Mouse (Mus musculus): Measurements from ENCODE around the gene Nos3. TPM values are rescaled to one million over a fixed set of nuclear protein-coding genes. Genes with fewer than 3 reads are reported as not detected.

Nos3 gene
- polyA plus RNA-seq, 1 experiment, result 11.1 TPM

DNA sequence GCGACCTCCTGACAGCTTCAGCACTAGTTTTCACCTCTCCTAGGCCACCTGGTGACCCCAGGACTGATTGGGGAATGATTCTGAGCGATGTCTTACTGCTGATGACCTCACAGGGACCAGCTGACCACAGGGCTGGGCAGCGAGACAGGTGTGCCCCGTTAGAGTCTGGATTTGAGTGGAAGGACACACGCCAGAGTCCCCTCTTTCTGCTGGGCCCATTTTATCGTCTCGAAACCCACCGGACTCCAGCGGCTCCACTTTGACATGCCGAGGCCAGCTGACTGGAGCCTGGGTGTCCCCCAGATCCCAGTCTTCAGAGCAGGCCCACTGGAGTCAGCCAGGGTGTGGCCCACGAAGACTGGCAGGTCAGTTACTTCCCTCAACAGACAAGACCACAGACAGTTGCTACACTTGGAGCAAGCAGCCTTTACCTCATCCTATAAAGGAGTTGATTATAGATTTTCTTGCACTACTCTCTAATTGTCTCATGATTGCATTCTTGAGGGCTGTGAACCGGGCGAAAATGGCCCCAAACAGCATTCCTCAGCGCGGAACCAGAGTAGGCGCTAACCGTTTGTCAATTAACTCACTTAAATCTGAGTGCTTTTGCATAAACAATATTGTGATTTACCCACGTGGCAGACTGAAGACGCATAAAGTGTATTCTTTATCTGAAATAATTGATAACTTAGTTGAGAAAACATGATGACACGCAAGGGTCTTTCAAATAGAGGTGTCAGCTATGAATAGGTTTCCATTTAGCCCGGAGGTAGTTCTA, 59.6 kb downstream of the Nos3 start:
- DNase-seq (ENCODE audit: low read depth), result peak; percentile 22
- no peak for TF ChIP-seq CTCF (IDR thresholded peaks at IDR 0.05; ENCODE audit: borderline replicate concordance, extremely low read depth, insufficient read depth, insufficient read length)
- no peak for TF ChIP-seq POLR2A (IDR thresholded peaks at IDR 0.05; ENCODE audit: borderline replicate concordance, extremely low read depth, insufficient read depth, insufficient read length, poor library complexity, severe bottlenecking)

DNA sequence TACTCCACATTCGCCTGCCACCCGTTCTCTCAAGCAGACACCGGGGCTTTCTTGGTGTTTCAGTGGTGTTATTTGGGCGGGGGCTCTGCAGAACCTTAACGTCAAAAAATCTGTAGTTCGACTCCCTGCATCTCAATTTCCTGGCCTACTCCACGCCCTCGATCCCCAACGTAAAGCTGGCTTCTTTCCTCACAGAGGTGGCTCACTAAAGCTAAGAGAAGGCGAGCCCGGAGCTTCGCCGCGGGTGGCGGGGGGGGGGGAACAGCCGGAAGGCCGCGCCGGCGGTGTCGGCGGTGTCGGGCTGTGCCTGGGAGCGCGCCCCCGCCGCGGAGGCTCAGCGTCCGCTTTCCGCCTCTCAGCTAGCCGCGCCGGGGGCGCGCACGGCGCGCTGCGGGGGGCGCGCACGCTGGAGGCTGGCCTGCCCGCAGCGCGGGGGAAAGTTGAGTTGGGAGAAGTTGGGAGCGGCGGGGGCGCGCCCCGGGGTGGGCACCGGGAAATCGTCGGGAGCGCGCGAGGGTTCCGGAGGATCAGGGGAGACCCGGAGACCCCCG, 60.3 kb downstream of the Nos3 start:
- TF ChIP-seq CTCF (IDR thresholded peaks at IDR 0.05; ENCODE audit: borderline replicate concordance, extremely low read depth, insufficient read depth, insufficient read length), result no peak
- TF ChIP-seq POLR2A (IDR thresholded peaks at IDR 0.05; ENCODE audit: borderline replicate concordance, extremely low read depth, insufficient read depth, insufficient read length, poor library complexity, severe bottlenecking), result peak; percentile 66; the same call in 1 of the 2 replicates
- peak; percentile 91 for DNase-seq (ENCODE audit: low read depth)

DNA sequence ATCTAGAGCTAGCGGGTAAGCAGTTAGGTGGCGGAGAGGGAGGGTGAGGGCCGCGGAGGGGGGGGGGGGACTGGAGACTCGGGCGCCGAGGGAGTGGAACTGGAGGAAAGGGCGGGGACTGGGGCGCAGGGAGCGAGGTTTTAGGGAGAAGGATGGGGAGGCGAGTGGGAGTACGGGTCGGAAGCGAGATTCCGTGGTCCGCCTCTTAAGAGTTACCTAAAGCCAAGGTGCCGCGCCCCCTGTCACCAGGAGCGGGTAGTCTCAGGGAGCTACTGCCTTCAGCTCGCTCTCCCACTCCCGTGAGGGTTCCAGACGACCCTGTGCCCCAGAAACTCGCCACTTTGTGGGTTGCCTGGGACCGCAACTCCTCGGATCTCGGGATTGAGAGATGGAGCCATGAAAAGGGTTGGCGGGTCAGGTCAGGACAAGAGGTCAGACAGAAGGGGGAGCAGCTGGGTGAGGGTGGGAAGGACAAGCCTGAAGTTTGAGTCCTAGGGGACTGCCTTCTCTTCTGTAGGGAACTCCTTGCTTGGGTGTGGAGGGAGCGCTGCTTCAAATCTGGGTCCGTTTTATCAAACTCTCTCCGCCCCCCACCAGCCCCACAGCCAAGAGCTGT, 60.9 kb downstream of the Nos3 start:
- DNase-seq (ENCODE audit: low read depth), result peak; percentile 59
- TF ChIP-seq CTCF (IDR thresholded peaks at IDR 0.05; ENCODE audit: borderline replicate concordance, extremely low read depth, insufficient read depth, insufficient read length) (0 out of 2 replicates have a peak, but pooled peaks have one; percentile 15), POLR2A (IDR thresholded peaks at IDR 0.05; ENCODE audit: borderline replicate concordance, extremely low read depth, insufficient read depth, insufficient read length, poor library complexity, severe bottlenecking) (no peak)

DNA sequence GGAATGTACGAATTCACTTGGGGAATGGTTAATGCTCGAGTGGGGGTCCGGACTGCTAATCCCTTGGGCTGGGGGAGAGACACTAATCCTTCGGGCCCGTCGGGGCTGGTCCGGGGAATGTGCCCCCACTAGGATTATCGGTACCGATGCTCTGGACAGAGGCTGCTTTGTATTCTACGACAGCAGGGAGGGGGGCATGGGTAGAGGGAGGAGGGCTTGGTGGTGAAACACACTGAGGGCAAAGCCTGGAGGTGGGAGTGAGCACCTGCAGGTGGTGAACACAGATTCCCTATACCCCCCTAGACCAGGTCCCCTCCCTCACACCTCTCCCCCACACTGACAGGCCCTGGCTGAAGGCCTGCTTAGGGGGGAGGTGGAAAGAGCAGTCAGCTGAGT, 61.4 kb downstream of the Nos3 start:
- DNase-seq (ENCODE audit: low read depth), result peak; percentile 58
- TF ChIP-seq CTCF (IDR thresholded peaks at IDR 0.05; ENCODE audit: borderline replicate concordance, extremely low read depth, insufficient read depth, insufficient read length), result no peak
- TF ChIP-seq POLR2A (IDR thresholded peaks at IDR 0.05; ENCODE audit: borderline replicate concordance, extremely low read depth, insufficient read depth, insufficient read length, poor library complexity, severe bottlenecking), result no peak

DNA sequence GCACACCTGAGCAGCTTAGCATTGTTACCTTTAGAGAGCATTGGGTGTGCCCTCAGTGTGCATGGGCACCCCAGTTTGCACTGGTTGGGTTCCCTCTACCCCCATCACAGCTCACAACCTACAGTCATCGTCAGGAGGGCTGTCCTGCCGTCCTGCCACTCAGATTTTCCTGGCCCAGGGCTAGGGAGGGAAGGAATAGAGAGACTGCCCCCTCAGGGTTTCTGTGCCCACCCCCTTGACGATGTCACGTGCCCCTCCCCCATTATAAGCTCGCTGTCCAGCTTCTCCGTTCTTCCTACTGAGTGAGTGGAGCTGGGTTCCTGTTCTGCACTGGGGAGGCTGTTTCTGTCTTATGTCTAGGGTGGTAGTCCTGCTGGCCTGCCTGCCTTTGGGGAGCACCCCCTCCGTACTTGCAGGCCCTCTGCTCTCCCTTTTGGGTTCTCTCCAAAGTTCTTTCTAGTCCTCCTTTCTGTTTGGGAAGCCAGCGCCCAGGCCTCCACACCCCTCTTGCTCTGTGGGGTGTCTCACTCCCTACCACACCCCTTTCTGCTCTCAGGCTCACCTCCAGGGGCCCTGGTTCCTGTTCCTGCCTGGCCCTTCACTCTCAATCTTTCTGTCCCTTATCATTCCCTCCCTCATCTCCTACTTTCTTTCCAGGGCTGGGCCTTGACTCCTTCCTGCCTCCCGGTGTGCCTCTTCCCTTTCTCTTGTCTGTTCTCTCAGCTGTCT, 62.1 kb downstream of the Nos3 start:
- DNase-seq (ENCODE audit: low read depth), result no peak
- no peak for TF ChIP-seq POLR2A (IDR thresholded peaks at IDR 0.05; ENCODE audit: borderline replicate concordance, extremely low read depth, insufficient read depth, insufficient read length, poor library complexity, severe bottlenecking)
- no peak for TF ChIP-seq CTCF (IDR thresholded peaks at IDR 0.05; ENCODE audit: borderline replicate concordance, extremely low read depth, insufficient read depth, insufficient read length)

DNA sequence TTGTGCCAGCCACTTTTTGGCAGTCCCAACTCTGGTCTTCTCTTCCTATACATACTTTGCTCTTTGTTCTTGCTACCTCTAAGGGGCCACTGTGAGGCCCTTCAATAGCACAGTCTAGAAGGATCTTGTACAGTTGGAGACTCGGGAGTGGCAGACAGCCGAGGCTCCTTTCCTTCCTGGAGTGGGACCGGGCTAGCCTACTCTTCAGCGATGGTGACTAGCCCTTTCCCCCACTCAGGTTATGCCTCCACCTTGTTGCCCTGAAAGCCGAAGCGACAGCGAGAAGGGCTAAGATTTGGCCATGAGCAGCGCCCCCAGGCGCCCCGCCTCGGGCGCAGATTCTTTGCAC, 62.6 kb downstream of the Nos3 start:
- no peak for DNase-seq (ENCODE audit: low read depth)
- no peak for TF ChIP-seq CTCF (IDR thresholded peaks at IDR 0.05; ENCODE audit: borderline replicate concordance, extremely low read depth, insufficient read depth, insufficient read length)
- no peak for TF ChIP-seq POLR2A (IDR thresholded peaks at IDR 0.05; ENCODE audit: borderline replicate concordance, extremely low read depth, insufficient read depth, insufficient read length, poor library complexity, severe bottlenecking)

DNA sequence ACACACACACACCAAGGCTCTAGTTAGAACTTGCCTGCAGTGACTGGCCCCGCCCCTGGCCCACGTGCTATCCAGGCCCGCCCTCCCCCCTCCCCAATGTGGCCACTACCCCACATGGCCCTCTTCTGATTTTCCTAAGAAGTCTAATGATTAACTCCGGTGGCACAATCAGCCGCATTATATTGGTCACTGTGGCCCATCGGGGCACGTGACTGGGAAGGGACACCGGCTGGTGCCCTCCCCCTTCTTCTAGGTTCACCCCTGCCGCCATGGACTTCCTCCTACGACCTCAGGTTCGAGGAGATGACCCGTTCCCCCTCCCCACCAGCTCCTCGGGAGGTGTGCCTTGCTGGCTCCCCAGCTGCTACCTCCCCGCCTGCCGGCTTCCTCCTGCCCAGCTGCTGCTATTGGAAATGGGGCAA, 63.4 kb downstream of the Nos3 start:
- DNase-seq (ENCODE audit: low read depth), result peak; percentile 33
- TF ChIP-seq POLR2A (IDR thresholded peaks at IDR 0.05; ENCODE audit: borderline replicate concordance, extremely low read depth, insufficient read depth, insufficient read length, poor library complexity, severe bottlenecking), result no peak
- no peak for TF ChIP-seq CTCF (IDR thresholded peaks at IDR 0.05; ENCODE audit: borderline replicate concordance, extremely low read depth, insufficient read depth, insufficient read length)

DNA sequence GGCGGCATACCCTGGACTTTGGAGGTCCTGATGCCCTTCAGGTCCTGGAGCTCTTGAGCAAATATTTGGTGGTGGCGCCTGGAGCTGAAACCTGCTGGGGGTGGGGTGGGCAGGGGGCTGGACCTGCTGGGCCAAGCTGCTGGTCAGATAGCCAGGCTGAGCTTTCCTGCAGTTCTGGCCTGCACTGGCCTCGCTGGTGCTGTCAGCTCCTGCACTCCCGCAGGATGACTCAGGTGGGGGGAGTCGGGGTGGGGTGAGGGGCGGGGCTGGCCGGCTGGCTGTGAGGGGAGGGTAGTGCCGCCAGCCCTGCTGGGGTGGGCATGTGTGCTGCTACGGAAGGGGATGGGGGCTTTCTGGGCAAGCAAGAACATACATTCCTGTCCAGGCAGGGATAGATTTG, 64.0 kb downstream of the Nos3 start:
- no peak for DNase-seq (ENCODE audit: low read depth)
- TF ChIP-seq POLR2A (IDR thresholded peaks at IDR 0.05; ENCODE audit: borderline replicate concordance, extremely low read depth, insufficient read depth, insufficient read length, poor library complexity, severe bottlenecking) (no peak), CTCF (IDR thresholded peaks at IDR 0.05; ENCODE audit: borderline replicate concordance, extremely low read depth, insufficient read depth, insufficient read length) (no peak)

DNA sequence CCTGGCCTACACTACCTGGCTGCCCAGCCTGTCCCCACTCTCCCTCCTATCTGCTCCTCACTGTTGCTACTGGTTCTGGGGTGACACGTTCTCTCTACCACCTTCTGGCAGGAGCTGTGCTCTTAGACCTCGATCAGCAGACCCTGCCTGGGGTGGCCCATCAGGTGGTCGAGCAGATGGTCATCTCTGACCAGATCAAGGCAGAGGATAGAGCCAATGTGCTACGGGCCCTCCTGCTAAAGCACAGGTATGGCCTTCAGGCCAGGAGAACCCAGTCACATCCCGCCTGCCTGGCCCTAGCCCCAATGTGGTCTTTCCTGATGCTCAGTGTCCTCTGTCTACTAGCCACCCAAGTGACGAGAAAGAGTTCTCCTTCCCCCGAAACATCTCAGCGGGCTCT, 69.4 kb downstream of the Nos3 start:
- no peak for DNase-seq (ENCODE audit: low read depth)
- no peak for TF ChIP-seq POLR2A (IDR thresholded peaks at IDR 0.05; ENCODE audit: borderline replicate concordance, extremely low read depth, insufficient read depth, insufficient read length, poor library complexity, severe bottlenecking)
- TF ChIP-seq CTCF (IDR thresholded peaks at IDR 0.05; ENCODE audit: borderline replicate concordance, extremely low read depth, insufficient read depth, insufficient read length), result no peak

Other genes with a start within 250 kb of the Nos3 start
- gene Nupl2, start 199.8 kb upstream of the Nos3 start, polyA plus RNA-seq (2012; rRNA removed), result 10.7 and 11.3 TPM in 2 replicates
- 58.9 and 61.1 TPM in 2 replicates for gene Kcnh2, start 13.2 kb upstream of the Nos3 start, polyA plus RNA-seq (2012; rRNA removed)
- gene Atg9b, start 27.3 kb downstream of the Nos3 start, polyA plus RNA-seq (2012; rRNA removed), result 1.5 and 1.7 TPM in 2 replicates
- gene Abcb8, start 28.9 kb downstream of the Nos3 start, polyA plus RNA-seq (2012; rRNA removed), result 51.0 and 64.7 TPM in 2 replicates
- gene Asic3, start 48.6 kb downstream of the Nos3 start, polyA plus RNA-seq (2012; rRNA removed), result 0.71 and 1.1 TPM in 2 replicates
- 159 and 252 TPM in 2 replicates for gene Cdk5, start 58.7 kb downstream of the Nos3 start, polyA plus RNA-seq (2012; rRNA removed)
- gene Slc4a2, start 59.0 kb downstream of the Nos3 start, polyA plus RNA-seq (2012; rRNA removed), result 38.9 and 41.4 TPM in 2 replicates
- gene Fastk, start 80.5 kb downstream of the Nos3 start, polyA plus RNA-seq (2012; rRNA removed), result 152 and 248 TPM in 2 replicates
- 60.7 and 67.7 TPM in 2 replicates for gene Tmub1, start 83.0 kb downstream of the Nos3 start, polyA plus RNA-seq (2012; rRNA removed)
- 176 and 244 TPM in 2 replicates for gene Agap3, start 87.4 kb downstream of the Nos3 start, polyA plus RNA-seq (2012; rRNA removed)
- 2.2 and 5.0 TPM in 2 replicates for gene Gbx1, start 162.4 kb downstream of the Nos3 start, polyA plus RNA-seq (2012; rRNA removed)
- gene Asb10, start 176.2 kb downstream of the Nos3 start, polyA plus RNA-seq (2012; rRNA removed), result 0.33 and 0.54 TPM in 2 replicates
- 0.19 and 0.34 TPM in 2 replicates for gene 4931409K22Rik, start 192.0 kb downstream of the Nos3 start, polyA plus RNA-seq (2012; rRNA removed)
- gene Abcf2, start 212.7 kb downstream of the Nos3 start, polyA plus RNA-seq (2012; rRNA removed), result 75.5 and 85.9 TPM in 2 replicates
- 21.9 and 26.8 TPM in 2 replicates for gene Chpf2, start 221.9 kb downstream of the Nos3 start, polyA plus RNA-seq (2012; rRNA removed)